Mouse (Mus musculus): ENCODE results near the gene Ikzf2. TPM values are rescaled to one million over a fixed set of nuclear protein-coding genes. Genes with fewer than 3 reads are reported as not detected.

The Ikzf2 gene
- polyA plus RNA-seq, 1 experiment: 0.38 TPM

- Histone ChIP-seq H3K4me3 (ENCODE audit: low read depth, low read length) (no peak overlapping the region), H3K27ac (ENCODE audit: insufficient read depth, low read depth, low read length) (no peak overlapping the region), H3K27me3 (ENCODE audit: control insufficient read depth, insufficient read depth, low read length) (no peaks in the 10 kb centered on the region), H3K4me1 (ENCODE audit: control insufficient read depth, insufficient read depth, insufficient read length, low read length) (no peaks in the 10 kb centered on the region), H3K36me3 (ENCODE audit: control insufficient read depth, insufficient read depth, low read length) (no peaks in the 10 kb centered on the region)
- 38% methylated on average over 7 of the region's 7 CpGs for WGBS
- no peak for TF ChIP-seq POLR2A (IDR thresholded peaks at IDR 0.05; ENCODE audit: low read depth, low read length)
- TF ChIP-seq CTCF (IDR thresholded peaks at IDR 0.05; ENCODE audit: extremely low read depth, insufficient read length, insufficient replicate concordance, low read depth, low read length): no peak
Observed at GRCm38 (mm10) chr1:69498862-69499306, 188.2 kb downstream of the Ikzf2 start.

- H3K4me1 ChIP-seq (ENCODE audit: control insufficient read depth, insufficient read depth, insufficient read length, low read length): no peaks in the 10 kb centered on the region
- TF ChIP-seq CTCF (IDR thresholded peaks at IDR 0.05; ENCODE audit: extremely low read depth, insufficient read length, insufficient replicate concordance, low read depth, low read length) (no peak), POLR2A (IDR thresholded peaks at IDR 0.05; ENCODE audit: low read depth, low read length) (no peak)
- H3K36me3 ChIP-seq (ENCODE audit: control insufficient read depth, insufficient read depth, low read length): no peaks in the 10 kb centered on the region
- 45% methylated on average over 4 of the region's 4 CpGs for WGBS
- H3K4me3 ChIP-seq (ENCODE audit: low read depth, low read length): no peak overlapping the region
- H3K27ac ChIP-seq (ENCODE audit: insufficient read depth, low read depth, low read length): no peak overlapping the region
- H3K27me3 ChIP-seq (ENCODE audit: control insufficient read depth, insufficient read depth, low read length): no peaks in the 10 kb centered on the region
Observed at GRCm38 (mm10) chr1:69496055-69496454, 191.0 kb downstream of the Ikzf2 start.

DNA sequence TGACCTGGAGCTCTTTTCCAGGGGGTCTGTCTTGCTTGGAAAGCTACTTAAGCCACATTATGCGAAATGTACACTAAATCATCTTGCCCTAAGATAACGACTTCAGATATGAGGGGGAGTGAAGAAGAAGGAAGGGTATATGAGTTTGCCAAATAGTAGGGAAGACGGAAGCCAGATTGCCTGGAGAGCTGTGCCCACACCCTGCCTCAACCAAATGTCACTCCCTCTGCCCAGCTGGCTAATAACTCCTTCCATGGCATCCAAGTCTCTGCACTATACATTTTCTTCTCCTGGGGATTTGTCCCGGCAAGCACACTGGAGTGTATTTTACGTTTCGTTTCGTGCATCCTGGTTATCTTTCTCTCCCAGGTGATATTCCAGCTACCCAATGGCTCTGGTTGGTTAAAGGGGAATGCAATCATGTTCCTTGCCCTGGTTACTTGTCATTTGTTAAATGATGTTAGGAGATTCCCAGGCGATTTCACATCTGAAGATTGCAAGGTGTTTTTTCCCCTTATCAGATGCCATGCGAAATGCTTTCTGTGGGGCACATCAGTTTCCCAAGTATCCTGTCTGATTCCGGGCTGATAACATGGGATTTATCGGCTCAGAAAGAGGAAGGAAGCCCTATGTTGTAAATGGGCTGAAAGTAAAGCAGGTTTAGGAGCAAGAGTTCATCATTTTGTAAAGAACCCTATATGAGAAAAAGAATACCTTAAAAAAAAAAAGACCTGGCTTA lies 193.6 kb downstream of the Ikzf2 start:
- H3K27ac ChIP-seq (ENCODE audit: insufficient read depth, low read depth, low read length): no peak overlapping the region
- no peak overlapping the region for H3K4me3 ChIP-seq (ENCODE audit: low read depth, low read length)
- H3K36me3 ChIP-seq (ENCODE audit: control insufficient read depth, insufficient read depth, low read length): no peaks in the 10 kb centered on the region
- no peaks in the 10 kb centered on the region for H3K4me1 ChIP-seq (ENCODE audit: control insufficient read depth, insufficient read depth, insufficient read length, low read length)
- TF ChIP-seq CTCF (IDR thresholded peaks at IDR 0.05; ENCODE audit: extremely low read depth, insufficient read length, insufficient replicate concordance, low read depth, low read length) (no peak), POLR2A (IDR thresholded peaks at IDR 0.05; ENCODE audit: low read depth, low read length) (no peak)
- no peaks in the 10 kb centered on the region for H3K27me3 ChIP-seq (ENCODE audit: control insufficient read depth, insufficient read depth, low read length)
- WGBS: 67% methylated on average over 11 of the region's 11 CpGs

DNA sequence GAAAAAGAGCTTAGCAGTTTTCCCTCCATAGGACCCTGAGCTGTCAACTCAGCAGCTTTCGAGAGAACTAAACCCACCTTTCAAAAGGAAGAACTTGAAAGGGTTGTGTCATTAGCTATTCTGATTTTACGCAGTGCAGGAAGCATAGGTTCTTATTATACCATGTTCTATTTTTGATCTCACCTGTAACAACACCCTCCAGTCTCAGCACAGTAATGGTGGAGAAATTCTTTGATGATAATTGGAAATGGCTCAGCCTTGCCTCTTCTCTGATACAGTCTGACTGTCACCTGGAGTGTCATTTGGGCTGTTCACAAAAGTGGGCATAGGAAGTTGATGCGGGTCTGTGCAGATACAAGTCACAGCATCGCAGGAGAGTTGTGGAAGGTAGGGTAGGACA lies 195.0 kb downstream of the Ikzf2 start:
- Histone ChIP-seq H3K27me3 (ENCODE audit: control insufficient read depth, insufficient read depth, low read length) (no peaks in the 10 kb centered on the region), H3K4me3 (ENCODE audit: low read depth, low read length) (no peak overlapping the region), H3K4me1 (ENCODE audit: control insufficient read depth, insufficient read depth, insufficient read length, low read length) (no peaks in the 10 kb centered on the region), H3K27ac (ENCODE audit: insufficient read depth, low read depth, low read length) (no peak overlapping the region), H3K36me3 (ENCODE audit: control insufficient read depth, insufficient read depth, low read length) (no peaks in the 10 kb centered on the region)
- TF ChIP-seq CTCF (IDR thresholded peaks at IDR 0.05; ENCODE audit: extremely low read depth, insufficient read length, insufficient replicate concordance, low read depth, low read length) (no peak), POLR2A (IDR thresholded peaks at IDR 0.05; ENCODE audit: low read depth, low read length) (no peak)
- 85% methylated on average over 4 of the region's 4 CpGs for whole genome bisulfite sequencing

- H3K27ac ChIP-seq (ENCODE audit: insufficient read depth, low read depth, low read length): no peak overlapping the region
- no peak overlapping the region for H3K4me3 ChIP-seq (ENCODE audit: low read depth, low read length)
- H3K36me3 ChIP-seq (ENCODE audit: control insufficient read depth, insufficient read depth, low read length): no peaks in the 10 kb centered on the region
- no peaks in the 10 kb centered on the region for H3K4me1 ChIP-seq (ENCODE audit: control insufficient read depth, insufficient read depth, insufficient read length, low read length)
- WGBS: 59% methylated on average over 7 of the region's 7 CpGs
- no peak for TF ChIP-seq CTCF (IDR thresholded peaks at IDR 0.05; ENCODE audit: extremely low read depth, insufficient read length, insufficient replicate concordance, low read depth, low read length)
- TF ChIP-seq POLR2A (IDR thresholded peaks at IDR 0.05; ENCODE audit: low read depth, low read length): no peak
- H3K27me3 ChIP-seq (ENCODE audit: control insufficient read depth, insufficient read depth, low read length): no peaks in the 10 kb centered on the region
Observed at GRCm38 (mm10) chr1:69489026-69489425, 198.0 kb downstream of the Ikzf2 start.

DNA sequence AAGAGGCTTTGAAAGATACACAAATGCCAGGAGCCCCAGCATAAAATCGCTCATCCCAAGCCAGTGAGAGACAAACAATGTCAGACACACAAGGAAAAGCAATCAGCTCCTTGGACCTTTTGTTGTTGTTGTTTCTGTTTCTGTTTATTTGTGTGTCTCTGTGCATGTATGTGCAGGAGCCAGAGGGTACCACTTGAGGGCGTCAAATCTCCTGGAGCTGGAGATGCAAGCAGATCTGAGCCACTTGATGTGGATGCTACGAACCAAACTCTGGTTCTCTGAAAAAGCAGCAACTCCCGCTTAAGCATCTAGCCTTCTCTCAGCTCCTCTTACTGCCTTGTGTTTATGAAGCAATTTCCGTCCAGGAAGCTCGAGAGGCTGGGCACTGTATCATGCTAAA lies 198.4 kb downstream of the Ikzf2 start:
- Histone ChIP-seq H3K27me3 (ENCODE audit: control insufficient read depth, insufficient read depth, low read length) (no peaks in the 10 kb centered on the region), H3K4me1 (ENCODE audit: control insufficient read depth, insufficient read depth, insufficient read length, low read length) (no peaks in the 10 kb centered on the region)
- WGBS: 82% methylated on average over 6 of the region's 6 CpGs

More for the DNA sequence above, 198.4 kb downstream of the Ikzf2 start:
- no peak overlapping the region for H3K27ac ChIP-seq (ENCODE audit: insufficient read depth, low read depth, low read length)
- no peak overlapping the region for H3K4me3 ChIP-seq (ENCODE audit: low read depth, low read length)
- TF ChIP-seq POLR2A (IDR thresholded peaks at IDR 0.05; ENCODE audit: low read depth, low read length) (no peak), CTCF (IDR thresholded peaks at IDR 0.05; ENCODE audit: extremely low read depth, insufficient read length, insufficient replicate concordance, low read depth, low read length) (no peak)
- H3K36me3 ChIP-seq (ENCODE audit: control insufficient read depth, insufficient read depth, low read length): no peaks in the 10 kb centered on the region

Other genes with a start within 250 kb of the Ikzf2 start
- not detected in 2 replicates for gene Spag16, start 139.7 kb upstream of the Ikzf2 start, polyA plus RNA-seq (2012; rRNA removed)

Measured in small intestine, adult 2 months (tissue).